Mouse (Mus musculus) testis, adult 2 months (tissue): ENCODE measurements around the gene Igfals.

Experiments
- CTCF ChIP-seq: fragments of 200-500 bp; IDR thresholded peaks from 2 replicates; pipeline ENCODE4 v1.5.1; 2012; ENCODE audit warnings: low read depth, mild to moderate bottlenecking, inconsistent platforms, low read length, moderate library complexity; ENCODE audit not compliant: control insufficient read depth, insufficient read depth, insufficient replicate concordance
- POLR2A ChIP-seq: fragments of 200-500 bp; IDR thresholded peaks from 2 replicates; pipeline ENCODE4 v1.6.1; 2012; ENCODE audit warnings: low read depth, mild to moderate bottlenecking, inconsistent platforms, low read length, moderate library complexity; ENCODE audit not compliant: control insufficient read depth

GRCm38 (mm10) chr17:24891321-24891720 lies 25.5 kb downstream of the Igfals start:
- no peak for TF ChIP-seq CTCF
- TF ChIP-seq POLR2A, result no peak
